Mouse (Mus musculus): ENCODE results near the gene Epb41l1.

The Epb41l1 gene

DNA sequence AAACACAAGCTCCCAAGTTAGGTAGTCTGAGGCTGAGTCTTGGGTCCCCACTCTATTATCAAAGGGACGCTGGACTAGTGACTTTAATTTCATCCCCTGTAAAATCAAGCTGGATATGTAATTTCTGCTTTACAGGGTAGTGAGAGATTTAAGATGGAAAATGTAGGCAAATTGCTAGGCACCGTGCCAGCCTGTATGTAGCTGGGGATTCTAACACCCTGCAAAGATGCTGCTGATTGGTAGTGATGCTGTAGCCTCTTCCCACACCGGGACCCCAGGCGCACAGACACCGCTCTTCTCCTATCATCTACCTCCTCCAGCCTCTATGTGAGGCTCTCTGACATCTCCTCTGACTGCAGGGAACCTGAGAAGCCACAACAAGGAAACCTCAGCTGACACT, 48.2 kb downstream of the Epb41l1 start:
- POLR2A ChIA-PET, result interaction anchor here in 1 of 4 experiments (1.1 kb wide), 1 partner anchor 11 kb away, joined by 3 read pairs; no protein-coding TSS in a partner anchor
- CTCF ChIA-PET, result interaction anchor here in 2 of 4 experiments (0.5 to 1.2 kb wide), 3 partner anchors 47 to 492 kb away, joined by 3 to 9 read pairs (median 4); no protein-coding TSS in a partner anchor

DNA sequence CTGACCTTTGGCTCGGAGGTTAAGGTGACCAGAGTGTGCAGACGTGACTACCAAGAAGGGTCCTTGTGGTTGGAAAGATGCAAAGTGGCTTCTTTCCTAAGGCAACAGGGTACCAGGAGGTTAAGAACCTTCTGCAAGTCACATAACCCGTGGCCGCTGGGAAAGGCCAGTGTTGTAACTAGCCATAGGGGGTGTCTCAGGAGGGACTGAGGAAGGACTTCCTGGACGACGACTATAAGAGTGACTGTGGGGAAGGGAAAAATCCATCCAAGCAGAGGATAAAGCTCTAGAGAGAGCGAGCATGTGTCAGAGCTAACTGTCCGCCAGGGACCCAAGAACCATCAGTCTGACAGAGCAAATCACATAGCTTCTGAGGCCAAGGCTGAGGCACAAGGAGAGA, 48.8 kb downstream of the Epb41l1 start:
- ChIA-PET POLR2A (interaction anchor here in 2 of 4 experiments (1.0 to 1.7 kb wide), 4 partner anchors 11 to 46 kb away, joined by 3 to 6 read pairs (median 4); no protein-coding TSS in a partner anchor), CTCF (interaction anchor here in 1 of 4 experiments (1.2 kb wide), 1 partner anchor 46 kb away, joined by 3 read pairs; no protein-coding TSS in a partner anchor)

GRCm38 (mm10) chr2:156470938-156471337, 50.2 kb downstream of the Epb41l1 start:
- CTCF ChIA-PET, result interaction anchor here (0.6 to 1.5 kb wide), 14 partner anchors 11 to 242 kb away, joined by 3 to 8 read pairs (median 3); no protein-coding TSS in a partner anchor
- POLR2A ChIA-PET, result interaction anchor here (0.6 to 1.7 kb wide), 12 partner anchors 23 to 1374 kb away, joined by 3 to 7 read pairs (median 3); partner anchors contain the start of gene Epb41l1 (in 1 of the 4)

- ChIA-PET CTCF (interaction anchor here in 1 of 4 experiments (0.7 kb wide), 1 partner anchor 292 kb away, joined by 4 read pairs; the partner anchor contains the start of gene Rbm39), POLR2A (interaction anchor here in 1 of 4 experiments (0.7 kb wide), 1 partner anchor 433 kb away, joined by 5 read pairs; no protein-coding TSS in a partner anchor)
Observed at GRCm38 (mm10) chr2:156472336-156472735, 51.6 kb downstream of the Epb41l1 start.

GRCm38 (mm10) chr2:156473696-156474095, 53.0 kb downstream of the Epb41l1 start:
- ChIA-PET POLR2A (interaction anchor here in 3 of 4 experiments (0.7 to 1.6 kb wide), 7 partner anchors 15 to 48 kb away, joined by 3 to 5 read pairs (median 3); no protein-coding TSS in a partner anchor), CTCF (interaction anchor here in 1 of 4 experiments (1.5 kb wide), 1 partner anchor 79 kb away, joined by 3 read pairs; no protein-coding TSS in a partner anchor)

DNA sequence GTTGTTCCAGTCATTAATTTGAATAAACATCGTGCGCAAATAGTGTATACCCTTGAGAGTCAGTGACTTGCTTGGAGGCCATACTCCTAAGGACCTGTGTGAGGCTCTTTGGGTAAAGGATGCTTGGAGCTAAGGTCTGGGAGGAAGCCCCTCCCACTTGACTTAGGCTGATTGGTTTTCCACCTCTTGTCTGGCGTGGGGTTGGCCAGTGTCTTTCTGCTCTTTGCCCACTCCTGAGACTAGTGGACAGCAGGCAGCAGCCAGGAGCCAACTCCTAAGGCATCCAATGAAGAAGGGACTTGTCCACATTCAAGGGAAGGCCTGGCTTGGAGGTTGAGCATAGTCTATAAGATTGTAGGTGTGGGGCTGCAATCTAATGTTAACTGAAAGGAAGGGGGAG, 53.4 kb downstream of the Epb41l1 start:
- CTCF ChIA-PET, result interaction anchor here in 1 of 4 experiments (1.5 kb wide), 1 partner anchor 79 kb away, joined by 3 read pairs; no protein-coding TSS in a partner anchor
- POLR2A ChIA-PET, result interaction anchor here in 3 of 4 experiments (0.7 to 1.6 kb wide), 8 partner anchors 8 to 48 kb away, joined by 3 to 5 read pairs (median 3); no protein-coding TSS in a partner anchor

GRCm38 (mm10) chr2:156474891-156475284, 54.2 kb downstream of the Epb41l1 start:
- ChIA-PET POLR2A (interaction anchor here in 2 of 4 experiments (0.6 to 3.5 kb wide), 11 partner anchors 8 to 615 kb away, joined by 3 to 11 read pairs (median 4); partner anchors contain the start of gene Epb41l1 (in 1 of the 2)), CTCF (interaction anchor here in 1 of 4 experiments (1.5 kb wide), 1 partner anchor 80 kb away, joined by 3 read pairs; no protein-coding TSS in a partner anchor)

- POLR2A ChIA-PET, result interaction anchor here in 2 of 4 experiments (0.6 to 3.5 kb wide), 18 partner anchors 8 to 614 kb away, joined by 3 to 23 read pairs (median 4); partner anchors contain the start of gene Epb41l1 (in 1 of the 2)
Observed at GRCm38 (mm10) chr2:156475285-156476110, 54.8 kb downstream of the Epb41l1 start.

DNA sequence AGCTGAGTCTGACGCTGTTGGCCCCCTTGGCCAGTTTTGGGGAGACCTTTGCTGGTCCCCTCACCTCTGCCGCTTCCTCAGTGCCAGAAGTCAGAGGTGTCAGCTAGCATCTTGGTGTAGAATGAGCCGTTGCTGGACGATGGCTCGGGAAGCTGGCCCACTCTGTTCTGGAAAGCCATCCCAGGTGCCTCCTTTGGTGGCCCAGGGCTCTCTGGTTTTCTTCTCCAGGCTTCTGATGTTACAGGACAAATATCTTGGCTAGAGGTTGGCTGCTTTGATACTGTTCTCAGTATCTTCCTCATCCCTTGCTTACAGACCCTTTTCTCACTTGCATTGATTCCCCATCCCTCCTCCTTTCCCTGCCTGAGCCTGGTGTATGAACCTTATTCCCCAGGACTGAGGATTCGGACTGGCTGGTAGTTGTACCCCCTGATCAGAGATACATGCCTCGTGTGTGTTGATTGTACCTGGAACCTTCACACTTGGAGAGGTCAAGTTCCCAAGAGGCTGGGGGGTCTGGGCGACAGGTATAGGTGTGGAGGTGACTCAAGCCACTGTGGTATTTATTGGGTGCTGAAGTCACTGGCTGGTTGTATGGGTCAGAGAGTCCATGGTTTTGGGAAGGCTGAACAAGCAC, 55.5 kb downstream of the Epb41l1 start:
- ChIA-PET POLR2A (interaction anchor here in 2 of 4 experiments (0.6 to 3.5 kb wide), 18 partner anchors 9 to 83 kb away, joined by 3 to 23 read pairs (median 4); no protein-coding TSS in a partner anchor), CTCF (interaction anchor here in 2 of 4 experiments (0.6 to 1.3 kb wide), 5 partner anchors 11 to 313 kb away, joined by 3 to 4 read pairs (median 3); no protein-coding TSS in a partner anchor)

More at GRCm38 (mm10) chr2:156475285-156476110, 54.8 kb downstream of the Epb41l1 start:
- CTCF ChIA-PET, result interaction anchor here in 1 of 4 experiments (0.6 kb wide), 1 partner anchor 69 kb away, joined by 3 read pairs; no protein-coding TSS in a partner anchor

GRCm38 (mm10) chr2:156476748-156477151, 56.0 kb downstream of the Epb41l1 start:
- ChIA-PET CTCF (interaction anchor here in 2 of 4 experiments (0.6 to 1.3 kb wide), 5 partner anchors 10 to 413 kb away, joined by 3 to 4 read pairs (median 3); no protein-coding TSS in a partner anchor), POLR2A (interaction anchor here in 3 of 4 experiments (0.6 to 3.5 kb wide), 20 partner anchors 10 to 571 kb away, joined by 3 to 23 read pairs (median 4); no protein-coding TSS in a partner anchor)

- CTCF ChIA-PET, result interaction anchor here in 1 of 4 experiments (0.9 kb wide), 1 partner anchor 19 kb away, joined by 3 read pairs; no protein-coding TSS in a partner anchor
- POLR2A ChIA-PET, result interaction anchor here in 3 of 4 experiments (0.6 to 3.5 kb wide), 11 partner anchors 13 to 960 kb away, joined by 3 to 23 read pairs (median 5); partner anchors contain the start of genes Acss2 (in 1 of the 3) and Ggt7 (in 1 of the 3)
Observed at GRCm38 (mm10) chr2:156478046-156478690, 57.5 kb downstream of the Epb41l1 start.

GRCm38 (mm10) chr2:156479833-156480232, 59.1 kb downstream of the Epb41l1 start:
- ChIA-PET POLR2A (interaction anchor here in 1 of 4 experiments (0.6 kb wide), 1 partner anchor 147 kb away, joined by 3 read pairs; no protein-coding TSS in a partner anchor), CTCF (no interaction called here)

- POLR2A ChIA-PET, result interaction anchor here in 1 of 4 experiments (0.9 to 1.0 kb wide), 2 partner anchors 10 to 36 kb away, joined by 3 read pairs; no protein-coding TSS in a partner anchor
- CTCF ChIA-PET, result interaction anchor here in 2 of 4 experiments (0.8 to 1.5 kb wide), 2 partner anchors 17 to 18 kb away, joined by 4 to 5 read pairs; no protein-coding TSS in a partner anchor
Observed at GRCm38 (mm10) chr2:156480267-156480666, 59.6 kb downstream of the Epb41l1 start.

DNA sequence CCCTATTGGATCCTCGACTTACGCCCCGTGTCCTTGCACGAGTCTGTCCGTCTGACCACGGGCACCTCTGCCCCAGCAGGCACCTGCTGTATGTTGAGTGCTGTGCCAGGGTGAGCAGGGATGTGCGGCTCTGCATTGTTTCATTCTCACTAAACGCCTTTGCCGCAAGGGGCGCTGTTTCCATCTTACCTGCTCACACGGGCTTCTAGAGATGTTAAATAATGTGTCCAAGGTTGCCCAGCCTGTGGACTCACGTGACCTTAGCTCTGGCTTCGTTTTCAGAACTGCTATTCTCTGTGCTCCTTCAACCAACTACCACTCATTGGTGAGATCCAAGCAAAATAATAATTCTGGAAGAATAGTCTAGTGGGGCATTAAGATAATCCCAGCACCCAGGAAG, 61.6 kb downstream of the Epb41l1 start:
- ChIA-PET CTCF (interaction anchor here (0.6 to 1.7 kb wide), 16 partner anchors 9 to 89 kb away, joined by 3 to 10 read pairs (median 3); no protein-coding TSS in a partner anchor), POLR2A (interaction anchor here in 2 of 4 experiments (1.0 to 1.6 kb wide), 6 partner anchors 9 to 35 kb away, joined by 3 to 5 read pairs (median 4); no protein-coding TSS in a partner anchor)

DNA sequence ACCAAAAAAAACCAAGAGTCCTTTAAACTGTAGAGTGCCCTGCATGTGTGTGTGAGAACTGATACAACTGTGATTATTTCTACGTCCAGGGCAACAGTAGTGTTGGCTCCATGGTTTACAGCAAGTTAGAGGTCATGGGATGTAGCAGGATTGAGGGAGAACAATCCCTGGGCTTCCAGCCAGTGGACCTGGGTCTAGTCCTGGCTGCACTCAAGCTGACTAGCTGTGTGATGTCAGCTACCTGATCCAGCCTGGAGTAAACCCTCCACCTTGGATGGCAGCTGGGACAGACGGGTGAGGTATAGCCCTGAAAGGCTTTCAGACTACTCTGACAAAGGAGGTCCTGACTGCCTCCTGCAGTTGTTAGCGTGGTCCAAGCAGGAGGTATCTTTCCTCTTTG, 62.1 kb downstream of the Epb41l1 start:
- CTCF ChIA-PET, result interaction anchor here (0.6 to 1.7 kb wide), 16 partner anchors 8 to 1728 kb away, joined by 3 to 14 read pairs (median 4); no protein-coding TSS in a partner anchor
- POLR2A ChIA-PET, result interaction anchor here in 2 of 4 experiments (1.0 to 1.6 kb wide), 6 partner anchors 9 to 35 kb away, joined by 3 to 5 read pairs (median 4); no protein-coding TSS in a partner anchor

- ChIA-PET POLR2A (interaction anchor here in 2 of 4 experiments (1.0 to 1.8 kb wide), 5 partner anchors 9 to 36 kb away, joined by 3 to 5 read pairs (median 5); no protein-coding TSS in a partner anchor), CTCF (interaction anchor here in 3 of 4 experiments (0.6 to 1.7 kb wide), 6 partner anchors 8 to 1728 kb away, joined by 3 to 14 read pairs (median 4); no protein-coding TSS in a partner anchor)
Observed at GRCm38 (mm10) chr2:156483204-156483603, 62.5 kb downstream of the Epb41l1 start.

All from embryonic stem cell, embryonic (primary cell).